Mouse (Mus musculus) heart, postnatal 36 days (tissue): ENCODE results near the gene 2010003K11Rik. TPM values are rescaled to one million over a fixed set of nuclear protein-coding genes. Genes with fewer than 3 reads are reported as not detected.

ENCODE experiments used
- DNase-seq, 2 experiments: peaks; one replicate each; pipeline ENCODE4 v3.0.0; 2021 to 2022
- intact Hi-C: fragments of 180-260 bp; cut with DNase I; formaldehyde crosslinking; loops from one replicate; pipeline ENCODE4 v1.15.1; 2025
- total RNA-seq, 2 experiments: library from RNA; stranded (reverse); gene quantifications; 2 replicates each; pipeline ENCODE4 v1.2.3; 2021

2010003K11Rik gene
- total RNA-seq, 2 experiments from 2014 or later, result 0.25 TPM; not detected in 1

- intact Hi-C loops, result loop anchor here (1.0 to 10.0 kb wide), 3 partner anchors 130 to 497 kb away; partner anchors contain the start of genes Npas4 and Rce1
- DNase-seq, result peak; percentile 65 to 71
Measured at GRCm38 (mm10) chr19:4497263-4497973, 965 bp downstream of the 2010003K11Rik start.

GRCm38 (mm10) chr19:4496535-4497262 lies 1.7 kb downstream of the 2010003K11Rik start:
- DNase-seq, result no peak
- intact Hi-C loops, result loop anchor here (1.0 to 10.0 kb wide), 3 partner anchors 131 to 498 kb away; partner anchors contain the start of genes Npas4 and Rce1

- DNase-seq, result no peak
- intact Hi-C loops, result loop anchor here (5.0 to 10.0 kb wide), 2 partner anchors 131 to 499 kb away; partner anchors contain the start of genes Npas4 and Rce1
Measured at GRCm38 (mm10) chr19:4495814-4496213, 2.6 kb downstream of the 2010003K11Rik start.

GRCm38 (mm10) chr19:4494707-4495106 lies 3.7 kb downstream of the 2010003K11Rik start:
- intact Hi-C loops, result loop anchor here (5.0 to 10.0 kb wide), 2 partner anchors 133 to 500 kb away; partner anchors contain the start of genes Npas4 and Rce1

GRCm38 (mm10) chr19:4492526-4493296 lies 5.7 kb downstream of the 2010003K11Rik start:
- DNase-seq, result peak; percentile 53 to 59
- intact Hi-C loops, result loop anchor here (10.0 kb wide), 1 partner anchor 502 kb away; the partner anchor contains the start of gene Npas4

More at GRCm38 (mm10) chr19:4494707-4495106, 3.7 kb downstream of the 2010003K11Rik start:
- DNase-seq, result no peak

GRCm38 (mm10) chr19:4491080-4491695 lies 7.2 kb downstream of the 2010003K11Rik start:
- no peak for DNase-seq
- intact Hi-C loops, result loop anchor here (10.0 kb wide), 1 partner anchor 504 kb away; the partner anchor contains the start of gene Npas4

- DNase-seq, result no peak
- intact Hi-C loops, result no loop called here
Measured at GRCm38 (mm10) chr19:4487877-4488276, 10.5 kb downstream of the 2010003K11Rik start.

GRCm38 (mm10) chr19:4485006-4485405 lies 13.4 kb downstream of the 2010003K11Rik start:
- no peak for DNase-seq
- intact Hi-C loops, result no loop called here

- DNase-seq, result peak in 1 of 2 experiments; percentile 42
- intact Hi-C loops, result no loop called here
Measured at GRCm38 (mm10) chr19:4482111-4482859, 16.1 kb downstream of the 2010003K11Rik start.

- intact Hi-C loops, result no loop called here
- no peak for DNase-seq
Measured at GRCm38 (mm10) chr19:4481326-4481725, 17.1 kb downstream of the 2010003K11Rik start.

- intact Hi-C loops, result no loop called here
Measured at GRCm38 (mm10) chr19:4480041-4480440, 18.3 kb downstream of the 2010003K11Rik start.

GRCm38 (mm10) chr19:4478190-4478516 lies 20.2 kb downstream of the 2010003K11Rik start:
- no peak for DNase-seq

More at GRCm38 (mm10) chr19:4480041-4480440, 18.3 kb downstream of the 2010003K11Rik start:
- no peak for DNase-seq

GRCm38 (mm10) chr19:4477345-4478189 lies 20.8 kb downstream of the 2010003K11Rik start, which contains the start of gene Syt12:
Gene Syt12, minus strand, starts transcription at chr19:4477447.
- intact Hi-C loops, result no loop called here
- DNase-seq, result peak; percentile 33 to 50

More at GRCm38 (mm10) chr19:4478190-4478516, 20.2 kb downstream of the 2010003K11Rik start:
- intact Hi-C loops, result no loop called here

GRCm38 (mm10) chr19:4476601-4477257 lies 21.7 kb downstream of the 2010003K11Rik start:
- intact Hi-C loops, result no loop called here
- peak; percentile 20 to 55 for DNase-seq

- DNase-seq, result no peak
- intact Hi-C loops, result no loop called here
Measured at GRCm38 (mm10) chr19:4475224-4475925, 23.0 kb downstream of the 2010003K11Rik start.

GRCm38 (mm10) chr19:4474739-4475138 lies 23.6 kb downstream of the 2010003K11Rik start:
- intact Hi-C loops, result no loop called here
- DNase-seq, result no peak

GRCm38 (mm10) chr19:4473549-4473948 lies 24.8 kb downstream of the 2010003K11Rik start:
- DNase-seq, result no peak
- intact Hi-C loops, result no loop called here
